ENCODE assay signal across 8 mouse cellular contexts in genomic region chr3:131245766-131246578, GRCm38 (mm10). TPM values are rescaled to one million over a fixed set of nuclear protein-coding genes. Genes with fewer than 3 reads are reported as not detected.
DNase-seq lines count a peak whose midpoint lies in the region; ATAC-seq and TF ChIP-seq lines count a peak whose summit lies in the region.

No protein-coding gene starts in this region.

- peak; percentile 89 for TF ChIP-seq CTCF in liver, adult 2 months (IDR thresholded peaks at IDR 0.05; ENCODE audit: low read depth, low read length)
- TF ChIP-seq CTCF in testis, adult 2 months (IDR thresholded peaks at IDR 0.05; ENCODE audit: control insufficient read depth, insufficient read depth, insufficient replicate concordance, low read depth, low read length): peak; percentile 73; the same call in 1 of the 2 replicates

- peak; percentile 38 for ATAC-seq in kidney, embryonic 15.5 days (replicated peaks; ENCODE audit: low FRiP score)

- H3K9ac ChIP-seq in kidney, embryonic 15.5 days: no peak overlapping the region
- H3K9ac ChIP-seq in liver, adult 2 months (ENCODE audit: low read depth, low read length): no peak overlapping the region

- H3K36me3 ChIP-seq in heart, embryonic 10.5 days: peaks cover 61% of the 10 kb centered on the region
- peaks cover 73% of the 10 kb centered on the region for H3K36me3 ChIP-seq in kidney, embryonic 15.5 days
- peaks cover 32% of the 10 kb centered on the region for H3K36me3 ChIP-seq in liver, adult 2 months (ENCODE audit: control insufficient read depth, insufficient read depth, low read length)
- H3K36me3 ChIP-seq in testis, adult 2 months (ENCODE audit: control insufficient read depth, insufficient read depth, low read length): no peaks in the 10 kb centered on the region

- no peak for TF ChIP-seq POLR2A in liver, adult 2 months (IDR thresholded peaks at IDR 0.05; ENCODE audit: extremely low read depth, insufficient read depth, low read length)
- no peak for TF ChIP-seq POLR2A in testis, adult 2 months (IDR thresholded peaks at IDR 0.05; ENCODE audit: control insufficient read depth, low read depth, low read length)

- H3K4me1 ChIP-seq in heart, embryonic 10.5 days: peaks cover 25% of the 10 kb centered on the region
- no peaks in the 10 kb centered on the region for H3K4me1 ChIP-seq in kidney, embryonic 15.5 days
- peaks cover 21% of the 10 kb centered on the region for H3K4me1 ChIP-seq in liver, adult 2 months (ENCODE audit: control insufficient read depth, insufficient read depth, low read length)
- peaks cover 2% of the 10 kb centered on the region; the same call in 1 of the 2 replicates for H3K4me1 ChIP-seq in testis, adult 2 months (ENCODE audit: control insufficient read depth, insufficient read depth, low read length)

- H3K4me2 ChIP-seq in kidney, embryonic 15.5 days: no peak overlapping the region

- peak overlapping the region; percentile 43; the same call in 1 of the 2 replicates for H3K27ac ChIP-seq in heart, embryonic 10.5 days
- no peak overlapping the region for H3K27ac ChIP-seq in kidney, embryonic 15.5 days
- peak overlapping the region; percentile 89 for H3K27ac ChIP-seq in liver, adult 2 months (replicated peaks; ENCODE audit: insufficient read depth, low read depth, low read length)
- peak overlapping the region; percentile 38; the same call in 1 of the 2 replicates for H3K27ac ChIP-seq in testis, adult 2 months (ENCODE audit: control insufficient read depth, insufficient read depth, low read depth, low read length)

- no peaks in the 10 kb centered on the region for H3K9me3 ChIP-seq in heart, embryonic 10.5 days
- H3K9me3 ChIP-seq in kidney, embryonic 15.5 days (replicated peaks): no peaks in the 10 kb centered on the region

- H3K79me2 ChIP-seq in liver, adult 2 months (ENCODE audit: control insufficient read depth, insufficient read depth, low read length): peaks cover 6% of the 10 kb centered on the region; the same call in 1 of the 2 replicates

- DNase-seq in CD4-positive helper T cell, adult 2 months (ENCODE audit: low read depth, low spot score): peak; percentile 69
- peak; percentile 90 for DNase-seq in adrenal gland, postnatal 14 days
- DNase-seq in embryo, embryonic 9.5 days (ENCODE audit: extremely low spot score): peak; percentile 66
- DNase-seq in heart, embryonic 10.5 days (ENCODE audit: low spot score): no peak
- peak; percentile 79 for DNase-seq in liver, adult 2 months (ENCODE audit: extremely low read depth, low read depth, low spot score)
- peak; percentile 63 for DNase-seq in neural tube, embryonic 10.5 days (ENCODE audit: extremely low spot score, low spot score)

- no peaks in the 10 kb centered on the region for H3K27me3 ChIP-seq in heart, embryonic 10.5 days (ENCODE audit: insufficient read depth, poor library complexity, severe bottlenecking)
- H3K27me3 ChIP-seq in kidney, embryonic 15.5 days: no peaks in the 10 kb centered on the region
- no peaks in the 10 kb centered on the region for H3K27me3 ChIP-seq in liver, adult 2 months (ENCODE audit: control insufficient read depth, insufficient read depth, low read length)
- H3K27me3 ChIP-seq in testis, adult 2 months (ENCODE audit: control insufficient read depth, insufficient read depth, low read length): no peaks in the 10 kb centered on the region

- WGBS in heart, embryonic 10.5 days: 55% methylated on average over 11 of the region's 11 CpGs
- WGBS in kidney, embryonic 15.5 days: 55% methylated on average over 11 of the region's 11 CpGs
- 28% methylated on average over 11 of the region's 11 CpGs for WGBS in liver, adult 2 months

- no peak overlapping the region for H3K4me3 ChIP-seq in heart, embryonic 10.5 days
- H3K4me3 ChIP-seq in kidney, embryonic 15.5 days (replicated peaks): no peak overlapping the region
- H3K4me3 ChIP-seq in liver, adult 2 months (ENCODE audit: insufficient read depth, low read depth, low read length): no peak overlapping the region
- no peak overlapping the region for H3K4me3 ChIP-seq in testis, adult 2 months (ENCODE audit: control insufficient read depth, low read depth, low read length)

RNA-seq across cellular contexts. Expression of gene Hadh, which starts 25.9 kb away (rescaled TPM):
- total RNA-seq in adrenal gland, postnatal 14 days (2021): 822 and 851 TPM in 2 replicates
- polyA plus RNA-seq in heart, embryonic 10.5 days (2016; fragmentation: Nextera tagmentation; extraction: Ambion mirVana): 113 and 129 TPM in 2 replicates
- 125 and 130 TPM in 2 replicates for polyA plus RNA-seq in kidney, embryonic 15.5 days (2015; fragmentation: Nextera tagmentation; extraction: Ambion mirVana)
- 282 and 302 TPM in 2 replicates for total RNA-seq in liver, adult 2 months (2014; rRNA removed)
- polyA plus RNA-seq in liver, adult 2 months (2012; rRNA removed): 366 and 410 TPM in 2 replicates
- polyA plus RNA-seq in testis, adult 2 months (2012; rRNA removed): 30.2 and 36.2 TPM in 2 replicates

RNA-seq across cellular contexts. Expression of gene Cyp2u1, which starts 57.1 kb away (rescaled TPM):
- total RNA-seq in adrenal gland, postnatal 14 days (2021): 17.8 and 22.7 TPM in 2 replicates
- polyA plus RNA-seq in heart, embryonic 10.5 days (2016; fragmentation: Nextera tagmentation; extraction: Ambion mirVana): 3.7 and 7.0 TPM in 2 replicates
- 2.5 and 3.4 TPM in 2 replicates for polyA plus RNA-seq in kidney, embryonic 15.5 days (2015; fragmentation: Nextera tagmentation; extraction: Ambion mirVana)
- total RNA-seq in liver, adult 2 months (2014; rRNA removed): 6.0 and 17.4 TPM in 2 replicates
- polyA plus RNA-seq in liver, adult 2 months (2012; rRNA removed): 10.4 and 21.0 TPM in 2 replicates
- polyA plus RNA-seq in testis, adult 2 months (2012; rRNA removed): 4.6 and 4.7 TPM in 2 replicates
